Mouse (Mus musculus): ENCODE data around the gene Gm45015. TPM values are rescaled to one million over a fixed set of nuclear protein-coding genes. Genes with fewer than 3 reads are reported as not detected.
A peak's percentile ranks its signal among the peaks of the same experiment; 100 is the strongest.

Gm45015 gene
- polyA plus RNA-seq (2015; fragmentation: Nextera tagmentation; extraction: Ambion mirVana), result not detected in 2 replicates

- Histone ChIP-seq H3K36me3 (no peaks in the 10 kb centered on the region), H3K27ac (no peak within 1 kb of the TSS), H3K4me1 (replicated peaks) (no peaks in the 10 kb centered on the region), H3K4me2 (no peak within 1 kb of the TSS), H3K9me3 (replicated peaks) (no peaks in the 10 kb centered on the region), H3K4me3 (replicated peaks) (no peak within 1 kb of the TSS), H3K27me3 (0 out of 2 replicates have a peak, but pooled peaks cover 3% of the 10 kb centered on the region), H3K9ac (no peak within 1 kb of the TSS)
- DNase-seq (no peak), ATAC-seq (ENCODE audit: low read depth) (no peak)
- WGBS (ENCODE audit: insufficient replicate concordance), result 75% methylated on average over 4 of the region's 4 CpGs
These were observed at the start of gene Gm45015 for GRCm38 (mm10) chrX:73336740-73337139. Gene Gm45015 (minus strand): TSS chrX:73336840.

DNA sequence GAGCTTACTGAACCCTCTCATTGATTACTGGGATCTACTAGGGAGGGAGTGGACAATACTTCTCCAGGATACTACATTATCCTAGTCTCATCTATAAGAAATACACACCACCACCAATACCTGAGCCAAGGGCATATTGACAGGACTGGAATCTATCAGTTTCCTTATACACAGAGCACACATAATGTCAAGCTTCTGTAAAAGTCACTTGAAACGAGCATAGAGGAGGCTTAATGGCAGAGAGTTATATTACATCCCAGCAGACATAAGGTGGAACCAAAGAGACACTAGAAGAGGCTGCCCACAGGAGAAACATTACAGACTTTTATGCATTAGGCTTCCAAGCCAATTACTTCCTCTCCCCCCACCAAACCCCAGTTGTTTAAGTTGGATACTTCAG, 48.3 kb upstream of the Gm45015 start:
- no peaks in the 10 kb centered on the region for H3K4me1 ChIP-seq (replicated peaks)
- H3K27me3 ChIP-seq, result no peaks in the 10 kb centered on the region
- H3K4me2 ChIP-seq, result no peak overlapping the region
- no peak overlapping the region for H3K9ac ChIP-seq
- H3K4me3 ChIP-seq (replicated peaks), result no peak overlapping the region
- no peak for ATAC-seq (ENCODE audit: low read depth)
- H3K9me3 ChIP-seq (replicated peaks), result no peaks in the 10 kb centered on the region
- no peak for DNase-seq
- 7% methylated on average over 1 of the region's 1 CpGs for WGBS (ENCODE audit: insufficient replicate concordance)
- H3K36me3 ChIP-seq, result no peaks in the 10 kb centered on the region
- H3K27ac ChIP-seq, result no peak overlapping the region

DNA sequence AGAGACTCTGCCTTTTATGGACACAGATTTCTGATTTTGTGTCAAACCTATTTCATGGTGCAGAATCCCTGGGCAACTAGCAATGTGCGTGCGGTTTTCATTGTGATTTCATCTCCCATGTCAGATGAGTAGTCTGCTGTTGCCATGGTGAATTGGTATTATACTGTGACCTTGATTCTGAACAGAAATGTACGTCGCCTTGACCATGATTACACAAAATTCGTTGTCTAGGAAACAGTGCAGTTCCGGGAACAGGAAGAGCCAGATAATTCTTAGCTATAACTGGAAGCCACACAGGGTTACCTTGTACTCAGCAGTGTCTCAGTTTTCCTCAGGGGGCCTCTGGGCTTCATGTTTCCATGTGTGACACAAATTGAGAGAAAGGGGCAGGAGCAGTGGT, 47.8 kb upstream of the Gm45015 start:
- ATAC-seq (ENCODE audit: low read depth), result no peak
- WGBS (ENCODE audit: insufficient replicate concordance), result 60% methylated on average over 6 of the region's 6 CpGs

GRCm38 (mm10) chrX:73363291-73363690, 26.7 kb upstream of the Gm45015 start:
- Histone ChIP-seq H3K36me3 (no peaks in the 10 kb centered on the region), H3K27ac (no peak overlapping the region), H3K9me3 (replicated peaks) (no peaks in the 10 kb centered on the region), H3K4me2 (no peak overlapping the region), H3K27me3 (no peaks in the 10 kb centered on the region), H3K4me3 (replicated peaks) (no peak overlapping the region), H3K9ac (no peak overlapping the region), H3K4me1 (replicated peaks) (no peaks in the 10 kb centered on the region)
- DNase-seq (no peak), ATAC-seq (ENCODE audit: low read depth) (no peak)

More for the DNA sequence above, 47.8 kb upstream of the Gm45015 start:
- DNase-seq, result no peak
- no peaks in the 10 kb centered on the region for H3K27me3 ChIP-seq
- H3K9ac ChIP-seq, result no peak overlapping the region
- H3K4me1 ChIP-seq (replicated peaks), result no peaks in the 10 kb centered on the region
- H3K36me3 ChIP-seq, result no peaks in the 10 kb centered on the region
- no peak overlapping the region for H3K4me3 ChIP-seq (replicated peaks)
- no peak overlapping the region for H3K27ac ChIP-seq
- H3K4me2 ChIP-seq, result no peak overlapping the region
- H3K9me3 ChIP-seq (replicated peaks), result no peaks in the 10 kb centered on the region

DNA sequence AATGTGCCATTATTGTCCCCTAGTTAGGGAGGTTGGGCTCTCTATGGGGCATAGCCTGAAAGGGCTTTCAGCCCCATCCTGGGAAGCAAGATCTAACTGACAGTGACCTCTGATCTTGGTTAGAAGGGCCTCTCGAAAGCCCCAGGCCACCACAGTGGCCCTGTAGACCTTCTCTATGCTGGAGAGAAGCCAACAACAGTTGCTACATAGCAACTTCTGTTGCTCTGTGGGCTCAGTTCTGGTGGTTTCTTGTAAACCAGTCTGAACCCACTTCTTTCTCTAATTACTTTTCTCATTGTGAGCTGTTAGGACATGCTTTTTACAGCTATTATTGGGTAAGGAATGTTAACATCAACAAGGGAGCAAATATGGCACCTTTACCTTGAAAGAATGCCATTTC, 20.1 kb upstream of the Gm45015 start:
- H3K4me3 ChIP-seq (replicated peaks), result no peak overlapping the region
- no peak overlapping the region for H3K9ac ChIP-seq
- H3K27me3 ChIP-seq, result no peaks in the 10 kb centered on the region
- no peaks in the 10 kb centered on the region for H3K4me1 ChIP-seq (replicated peaks)
- no peak overlapping the region for H3K4me2 ChIP-seq
- ATAC-seq (ENCODE audit: low read depth) (no peak), DNase-seq (no peak)
- peaks cover 16% of the 10 kb centered on the region for H3K36me3 ChIP-seq
- H3K27ac ChIP-seq, result no peak overlapping the region
- no peaks in the 10 kb centered on the region for H3K9me3 ChIP-seq (replicated peaks)
- WGBS (ENCODE audit: insufficient replicate concordance), result 65% methylated on average over 1 of the region's 1 CpGs

GRCm38 (mm10) chrX:73356163-73356562, 19.5 kb upstream of the Gm45015 start:
- Histone ChIP-seq H3K27ac (no peak overlapping the region), H3K36me3 (peaks cover 16% of the 10 kb centered on the region), H3K4me2 (no peak overlapping the region), H3K4me1 (replicated peaks) (no peaks in the 10 kb centered on the region), H3K9me3 (replicated peaks) (no peaks in the 10 kb centered on the region), H3K27me3 (no peaks in the 10 kb centered on the region), H3K4me3 (replicated peaks) (no peak overlapping the region), H3K9ac (no peak overlapping the region)
- WGBS (ENCODE audit: insufficient replicate concordance), result 75% methylated on average over 2 of the region's 2 CpGs
- no peak for ATAC-seq (ENCODE audit: low read depth)
- DNase-seq, result no peak

DNA sequence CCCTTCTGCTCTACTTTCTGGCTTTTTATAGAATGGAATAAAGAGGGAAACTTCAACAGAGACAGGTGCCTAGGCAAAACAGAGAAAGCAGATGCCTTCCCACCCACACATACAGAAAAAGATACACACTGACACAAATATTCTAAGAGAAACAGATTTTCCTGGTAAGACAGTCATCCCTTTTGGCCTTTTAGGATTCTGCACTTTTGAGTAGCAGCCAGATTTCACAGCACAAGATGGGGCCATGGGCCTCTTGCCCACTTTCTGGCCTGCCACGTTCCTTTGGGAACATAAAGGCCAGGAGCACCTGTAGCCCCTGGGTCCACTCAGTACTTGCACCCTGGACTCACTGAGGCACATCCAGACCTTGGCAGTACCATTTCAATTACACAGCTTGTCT, 7.7 kb upstream of the Gm45015 start:
- ATAC-seq (ENCODE audit: low read depth) (no peak), DNase-seq (no peak)
- Histone ChIP-seq H3K9ac (no peak overlapping the region), H3K4me2 (no peak overlapping the region), H3K4me1 (replicated peaks) (peaks cover 17% of the 10 kb centered on the region), H3K36me3 (no peaks in the 10 kb centered on the region), H3K4me3 (replicated peaks) (no peak overlapping the region), H3K9me3 (replicated peaks) (no peaks in the 10 kb centered on the region), H3K27me3 (0 out of 2 replicates have a peak, but pooled peaks cover 2% of the 10 kb centered on the region), H3K27ac (no peak overlapping the region)
- WGBS (ENCODE audit: insufficient replicate concordance), result 64% methylated on average over 1 of the region's 1 CpGs

- H3K27ac ChIP-seq, result no peak overlapping the region
- no peak overlapping the region for H3K9ac ChIP-seq
- H3K4me2 ChIP-seq, result peak overlapping the region; percentile 72
- H3K4me1 ChIP-seq (replicated peaks), result peaks cover 17% of the 10 kb centered on the region
- H3K4me3 ChIP-seq (replicated peaks), result no peak overlapping the region
- 0 out of 2 replicates have a peak, but pooled peaks cover 2% of the 10 kb centered on the region for H3K27me3 ChIP-seq
- no peaks in the 10 kb centered on the region for H3K9me3 ChIP-seq (replicated peaks)
- DNase-seq (no peak), ATAC-seq (ENCODE audit: low read depth) (peak; percentile 47)
- no peaks in the 10 kb centered on the region for H3K36me3 ChIP-seq
- WGBS (ENCODE audit: insufficient replicate concordance), result 14% methylated on average over 1 of the region's 1 CpGs
These were observed 7.2 kb upstream of the Gm45015 start for GRCm38 (mm10) chrX:73343802-73344201.

DNA sequence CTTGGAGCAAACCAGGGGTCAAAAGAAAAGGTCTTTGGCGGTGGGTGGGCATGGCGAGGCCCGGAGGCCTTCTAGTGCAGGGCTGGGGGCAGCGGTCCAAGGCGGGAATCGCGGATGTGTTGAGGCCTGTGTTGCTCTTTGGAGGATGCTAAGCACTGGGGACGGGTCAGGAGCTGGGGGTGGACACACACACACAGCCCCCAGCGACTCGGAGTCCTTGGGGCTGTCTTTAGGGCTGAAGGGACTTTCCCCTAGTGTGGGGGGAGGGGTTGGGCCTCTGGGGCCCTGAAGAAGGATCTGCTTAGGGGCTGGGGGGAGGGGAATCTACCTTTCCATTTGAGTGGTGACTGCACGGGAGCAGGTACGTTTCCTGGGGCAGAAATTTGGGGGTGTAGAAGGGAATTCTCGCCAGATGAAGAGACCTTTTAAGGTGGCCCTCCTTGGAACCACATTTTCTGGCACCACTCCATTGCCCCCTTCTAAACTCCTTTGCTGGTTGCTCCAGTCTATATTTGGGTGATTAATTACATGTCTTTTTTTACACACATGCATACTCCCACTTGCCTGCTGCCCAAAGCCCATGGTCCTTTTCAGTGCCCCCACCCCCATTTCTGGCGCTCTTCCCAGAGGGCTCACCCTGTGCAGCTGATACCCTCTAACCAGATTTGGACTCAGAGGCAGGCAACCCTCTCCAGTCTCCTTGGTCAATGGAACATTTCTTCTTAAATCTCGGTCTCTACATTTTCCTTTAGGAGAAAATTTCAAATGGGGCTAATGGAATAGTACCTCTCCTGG, 6.5 kb upstream of the Gm45015 start:
- H3K27ac ChIP-seq, result no peak overlapping the region

GRCm38 (mm10) chrX:73342483-73342895, 5.8 kb upstream of the Gm45015 start, which contains the start of gene Zfp275:
Gene Zfp275 (plus strand): TSS chrX:73342621.
- Histone ChIP-seq H3K9ac (peak within 1 kb of the TSS; percentile 65), H3K36me3 (no peaks in the 10 kb centered on the region), H3K4me1 (replicated peaks) (peaks cover 17% of the 10 kb centered on the region), H3K4me2 (peak within 1 kb of the TSS; percentile 72), H3K9me3 (replicated peaks) (no peaks in the 10 kb centered on the region), H3K27me3 (0 out of 2 replicates have a peak, but pooled peaks cover 2% of the 10 kb centered on the region), H3K27ac (no peak within 1 kb of the TSS), H3K4me3 (replicated peaks) (peak within 1 kb of the TSS; percentile 66)
- WGBS (ENCODE audit: insufficient replicate concordance), result 16% methylated on average over 36 of the region's 37 CpGs
- DNase-seq, result peak; percentile 51
- ATAC-seq (ENCODE audit: low read depth), result peak; percentile 92

More for the DNA sequence above, 6.5 kb upstream of the Gm45015 start:
- no peak for DNase-seq
- H3K4me1 ChIP-seq (replicated peaks), result peaks cover 17% of the 10 kb centered on the region
- no peaks in the 10 kb centered on the region for H3K36me3 ChIP-seq
- H3K4me2 ChIP-seq, result peak overlapping the region; percentile 72
- H3K27me3 ChIP-seq, result 0 out of 2 replicates have a peak, but pooled peaks cover 2% of the 10 kb centered on the region
- H3K9me3 ChIP-seq (replicated peaks), result no peaks in the 10 kb centered on the region
- H3K4me3 ChIP-seq (replicated peaks), result peak overlapping the region; percentile 66
- peak overlapping the region; percentile 65 for H3K9ac ChIP-seq
- ATAC-seq (ENCODE audit: low read depth), result peak; percentile 30; the same call in 1 of the 2 replicates
- WGBS (ENCODE audit: insufficient replicate concordance), result 18% methylated on average over 15 of the region's 15 CpGs

DNA sequence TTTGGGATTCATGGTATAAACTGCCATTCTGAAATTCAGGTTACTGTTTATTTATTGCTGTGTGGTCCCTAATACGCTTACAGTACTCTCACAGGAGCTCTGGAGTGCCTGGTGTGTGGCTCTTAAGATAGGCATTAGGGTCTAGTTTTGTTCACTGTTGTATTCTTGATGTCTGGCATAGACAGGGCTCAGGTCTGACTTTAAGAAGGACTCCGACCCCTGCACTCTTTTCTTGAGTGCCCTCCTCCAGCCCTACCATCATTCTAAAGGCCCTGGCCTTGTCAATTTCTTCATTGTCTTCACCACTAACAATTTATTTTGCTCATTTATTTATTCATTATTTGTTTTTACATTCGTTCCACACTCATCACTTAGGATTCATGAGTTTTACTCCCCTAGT, 5.4 kb upstream of the Gm45015 start:
- DNase-seq (no peak), ATAC-seq (ENCODE audit: low read depth) (peak; percentile 13; the same call in 1 of the 2 replicates)
- H3K36me3 ChIP-seq, result no peaks in the 10 kb centered on the region
- H3K9me3 ChIP-seq (replicated peaks), result no peaks in the 10 kb centered on the region
- peaks cover 17% of the 10 kb centered on the region for H3K4me1 ChIP-seq (replicated peaks)
- 30% methylated on average over 3 of the region's 3 CpGs for WGBS (ENCODE audit: insufficient replicate concordance)
- H3K27me3 ChIP-seq, result 0 out of 2 replicates have a peak, but pooled peaks cover 2% of the 10 kb centered on the region
- peak overlapping the region; percentile 72 for H3K4me2 ChIP-seq
- H3K27ac ChIP-seq, result no peak overlapping the region
- peak overlapping the region; percentile 66 for H3K4me3 ChIP-seq (replicated peaks)
- H3K9ac ChIP-seq, result no peak overlapping the region

- Histone ChIP-seq H3K9me3 (replicated peaks) (no peaks in the 10 kb centered on the region), H3K27ac (no peak overlapping the region), H3K4me3 (replicated peaks) (no peak overlapping the region), H3K27me3 (0 out of 2 replicates have a peak, but pooled peaks cover 2% of the 10 kb centered on the region), H3K4me1 (replicated peaks) (peaks cover 17% of the 10 kb centered on the region), H3K36me3 (no peaks in the 10 kb centered on the region), H3K9ac (no peak overlapping the region), H3K4me2 (no peak overlapping the region)
- no peak for ATAC-seq (ENCODE audit: low read depth)
- WGBS (ENCODE audit: insufficient replicate concordance), result 10% methylated on average over 1 of the region's 1 CpGs
- no peak for DNase-seq
These were observed 4.8 kb upstream of the Gm45015 start for GRCm38 (mm10) chrX:73341473-73341872.

Measured in liver, embryonic 13.5 days (tissue).